Mouse (Mus musculus) liver, adult (tissue): ENCODE data around the gene Man2a1.

Experiments used
- GATA4 ChIP-seq: IDR thresholded peaks from 2 replicates; pipeline ENCODE4 v1.6.1; 2014; ENCODE audit warnings: mild to moderate bottlenecking, low read length; ENCODE audit not compliant: insufficient replicate concordance

Man2a1 gene

GRCm38 (mm10) chr17:64719760-64720159 lies 119.2 kb downstream of the Man2a1 start:
- TF ChIP-seq GATA4 = no peak

DNA sequence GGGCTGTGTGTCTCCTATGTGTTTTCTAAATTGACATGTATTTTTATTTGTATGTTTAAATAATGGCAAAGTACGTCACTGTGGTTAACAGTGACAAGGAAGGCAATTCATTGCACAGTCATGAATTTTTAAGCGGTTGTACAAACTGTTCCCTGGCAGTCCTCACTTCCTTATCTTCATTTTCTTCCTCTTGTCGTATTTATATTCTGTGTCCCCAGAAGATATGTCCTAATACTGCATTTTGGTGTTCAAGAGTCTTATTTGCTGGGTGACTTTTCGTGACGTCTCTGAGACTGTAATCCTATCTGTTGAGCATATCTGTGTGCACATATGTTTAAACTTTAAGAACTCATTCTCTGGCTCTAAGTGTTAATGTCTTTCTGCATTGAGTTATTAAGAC lies 120.6 kb downstream of the Man2a1 start:
- TF ChIP-seq GATA4 = peak; percentile 93

- TF ChIP-seq GATA4 = no peak
Observed at GRCm38 (mm10) chr17:64723162-64723561, 122.6 kb downstream of the Man2a1 start.

DNA sequence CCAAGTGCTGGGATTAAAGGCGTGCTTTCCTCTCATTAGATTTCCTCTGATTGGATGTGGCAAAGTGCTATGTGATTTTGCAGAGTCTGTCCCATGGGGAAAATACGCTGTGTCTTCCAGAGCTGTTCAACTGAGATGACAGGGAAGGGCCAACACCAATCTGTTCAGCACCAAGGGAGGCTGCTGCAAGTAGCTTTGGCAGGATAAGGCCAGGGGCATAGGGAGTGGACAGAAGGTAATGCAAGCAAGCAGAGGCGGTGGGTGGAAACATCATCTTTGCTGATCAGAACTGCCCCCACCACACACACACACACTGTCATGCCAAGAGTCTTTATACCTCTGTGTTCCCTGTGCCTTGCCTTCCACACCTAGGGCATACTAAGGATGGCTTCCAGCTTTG lies 124.7 kb downstream of the Man2a1 start:
- TF ChIP-seq GATA4 = no peak

DNA sequence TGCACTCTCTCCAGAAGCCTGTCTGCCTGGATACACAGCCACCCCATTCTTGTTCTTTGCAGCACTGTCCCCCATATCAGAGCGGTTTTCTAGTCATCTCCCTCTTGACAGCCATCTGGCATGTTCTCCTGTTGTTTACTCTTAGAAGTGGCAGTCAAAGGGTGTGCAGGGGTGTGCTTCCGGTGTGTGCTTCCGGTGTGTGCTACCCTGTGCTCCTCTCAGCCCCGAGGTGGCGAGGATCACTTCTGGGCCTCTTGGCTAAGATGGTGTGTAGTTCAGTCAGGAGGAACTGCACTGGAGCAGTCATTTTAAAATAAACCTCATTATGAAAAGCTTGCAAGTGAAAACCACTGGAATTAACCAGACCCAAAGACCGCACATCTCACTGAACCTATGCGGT lies 125.5 kb downstream of the Man2a1 start:
- TF ChIP-seq GATA4 = no peak

DNA sequence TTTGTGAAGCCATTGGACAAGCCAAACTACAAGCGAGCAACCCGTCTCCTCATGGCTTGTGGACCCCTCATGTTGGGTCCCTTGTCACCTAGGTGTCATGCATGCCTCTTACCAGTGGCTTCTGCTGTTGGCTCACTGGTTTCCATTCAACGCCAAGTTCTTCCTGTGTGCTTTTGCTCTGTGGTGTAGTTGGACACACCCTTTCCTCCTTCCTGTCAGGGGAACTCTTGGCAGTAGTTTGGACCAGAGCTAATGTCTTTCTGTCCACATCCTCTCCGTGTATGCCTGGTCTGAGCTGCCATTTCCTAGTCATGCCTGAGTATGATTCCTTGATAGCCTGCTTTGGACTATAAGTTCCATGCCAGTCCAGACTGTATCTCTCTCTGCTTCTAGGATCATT lies 135.0 kb downstream of the Man2a1 start:
- TF ChIP-seq GATA4 = peak; percentile 32; the same call in 1 of the 2 replicates

DNA sequence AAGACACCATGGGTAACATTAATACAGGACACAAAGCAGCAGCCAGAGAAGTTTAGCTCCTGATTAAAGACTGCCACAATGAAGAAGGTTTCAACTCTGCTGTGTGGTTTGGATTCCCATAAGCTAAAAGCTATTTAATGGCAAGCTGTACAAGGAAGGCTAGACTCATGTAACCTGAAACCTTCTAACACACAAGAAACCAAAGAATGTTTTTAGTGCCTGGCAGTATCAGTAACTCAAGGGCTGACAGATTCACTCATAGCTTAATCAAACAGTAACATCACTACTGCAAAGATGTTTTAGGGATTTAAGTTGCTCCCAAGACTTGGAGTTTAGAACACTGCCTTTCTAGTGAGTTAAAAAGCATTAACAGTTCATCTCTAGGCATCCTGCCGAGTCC lies 137.4 kb downstream of the Man2a1 start:
- no peak for TF ChIP-seq GATA4

- TF ChIP-seq GATA4 = no peak
Observed at GRCm38 (mm10) chr17:64739129-64739528, 138.6 kb downstream of the Man2a1 start.

GRCm38 (mm10) chr17:64742715-64743605 lies 142.4 kb downstream of the Man2a1 start:
- TF ChIP-seq GATA4 = no peak

DNA sequence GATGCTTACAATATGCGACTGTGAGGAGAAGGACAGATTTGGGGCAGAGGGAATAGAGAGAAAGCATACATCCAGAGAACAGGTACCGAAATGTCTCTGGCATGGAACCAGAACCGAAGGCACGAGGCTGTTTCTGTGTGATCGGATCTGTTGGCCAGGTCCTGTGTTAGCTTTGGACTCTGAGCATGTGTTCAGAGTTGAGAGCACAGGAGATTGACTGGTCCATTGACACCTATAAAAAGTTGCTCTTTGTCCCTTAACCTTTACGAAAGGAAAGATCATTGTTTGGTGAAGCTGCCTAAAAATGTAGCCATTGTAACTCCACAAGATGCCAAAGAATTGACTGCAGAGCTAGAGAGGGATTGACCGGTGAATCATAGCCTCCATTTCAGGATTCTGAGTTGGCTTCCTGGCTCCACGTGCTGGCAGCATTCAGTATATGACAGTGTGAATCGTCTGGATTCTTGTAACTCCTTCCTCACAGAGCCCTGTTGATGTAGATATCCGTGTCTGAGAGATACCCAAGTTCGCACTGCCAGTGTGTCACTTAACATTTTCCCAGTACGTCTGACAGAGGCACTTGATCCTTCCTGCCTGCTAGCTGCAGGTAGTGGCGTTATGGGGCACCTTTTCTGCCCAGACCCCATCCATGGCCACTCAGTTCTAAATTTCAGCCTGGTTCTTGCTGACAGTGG lies 143.2 kb downstream of the Man2a1 start:
- no peak for TF ChIP-seq GATA4

GRCm38 (mm10) chr17:64746637-64747225 lies 146.2 kb downstream of the Man2a1 start:
- peak; percentile 87; the same call in 1 of the 2 replicates for TF ChIP-seq GATA4

DNA sequence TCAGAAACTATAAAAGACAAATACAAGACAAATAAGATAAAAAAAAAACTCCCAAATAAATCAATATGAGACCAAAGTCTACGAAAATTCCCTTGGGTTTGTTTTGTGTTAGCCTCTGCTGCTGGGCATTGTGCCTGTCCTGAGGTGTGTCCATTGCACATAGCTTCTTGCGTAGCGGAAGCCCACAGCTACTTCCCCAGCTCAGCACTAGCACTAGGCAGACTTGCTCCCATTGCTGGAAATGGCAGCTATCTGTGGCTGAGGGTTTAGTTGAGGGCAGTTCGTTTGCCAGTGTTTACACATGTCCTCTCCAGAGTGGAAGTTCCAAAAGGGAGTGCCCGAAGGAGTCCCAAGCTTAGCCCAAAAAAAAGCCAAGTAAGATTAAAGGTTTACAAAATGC lies 146.9 kb downstream of the Man2a1 start:
- TF ChIP-seq GATA4 = peak; percentile 33; the same call in 1 of the 2 replicates

- peak; percentile 50; the same call in 1 of the 2 replicates for TF ChIP-seq GATA4
Observed at GRCm38 (mm10) chr17:64748131-64748530, 147.6 kb downstream of the Man2a1 start.

DNA sequence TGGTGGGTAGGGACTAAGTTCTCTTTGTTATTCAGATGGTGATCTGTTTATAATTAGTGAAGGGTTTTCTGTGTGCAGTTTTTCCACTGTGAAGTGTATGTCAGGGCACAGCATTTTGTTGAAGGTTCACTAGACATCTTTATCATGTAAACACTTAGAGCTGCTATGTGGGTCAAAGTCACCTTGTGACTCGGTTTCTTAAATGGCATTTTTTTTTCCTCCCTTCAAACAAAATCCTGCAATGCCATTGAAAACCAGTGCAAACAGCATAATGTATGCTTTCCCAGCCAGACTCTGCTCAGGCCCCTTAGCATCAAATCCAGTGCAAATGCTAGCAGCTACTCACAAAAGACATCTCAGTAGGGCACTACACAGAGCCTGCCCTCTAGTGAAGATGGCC lies 148.6 kb downstream of the Man2a1 start:
- TF ChIP-seq GATA4 = no peak

DNA sequence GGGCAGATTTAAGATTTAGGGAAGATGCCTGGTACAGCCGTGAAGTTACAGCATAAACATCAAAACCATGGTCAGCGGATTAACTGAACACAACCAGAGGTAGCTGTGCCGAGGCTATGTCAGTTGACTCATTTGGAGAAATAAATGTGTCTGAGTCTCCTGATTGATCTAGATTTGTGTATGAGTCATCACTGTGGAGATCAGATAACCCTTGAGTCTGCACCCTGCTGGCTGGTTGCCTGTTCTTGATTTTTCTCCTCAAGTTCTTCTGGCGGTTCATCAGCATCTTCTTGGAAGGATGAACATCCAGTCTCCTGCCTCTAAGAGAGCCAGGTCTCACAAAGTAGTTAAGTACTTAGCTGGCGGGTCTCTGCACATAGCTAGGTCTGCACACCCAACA lies 150.7 kb downstream of the Man2a1 start:
- TF ChIP-seq GATA4 = no peak
